In genomic region chr5:125449306-125449705, GRCm38 (mm10) we compare ENCODE assay signal across 28 mouse cellular contexts. TPM values are rescaled to one million over a fixed set of nuclear protein-coding genes. Genes with fewer than 3 reads are reported as not detected.
A peak's percentile ranks its signal among the peaks of the same experiment; 100 is the strongest.
DNase-seq lines count a peak whose midpoint lies in the region; ATAC-seq and TF ChIP-seq lines count a peak whose summit lies in the region.
"Had no signal": no experiment of that assay in that cellular context is flagged by ENCODE, and none has a peak within 500 bp of the region (broad histone marks: within the 10 kb centered on the region; RNA-seq: fewer than 3 reads in every experiment).

No protein-coding gene starts in this region.

- H3K4me3 ChIP-seq in megakaryocyte, embryonic 14.5 days (replicated peaks): peak overlapping the region; percentile 30
- no peak overlapping the region for H3K4me3 ChIP-seq in MEL (ENCODE audit: control insufficient read depth in 1 of 2, insufficient read depth in 1 of 2, low read depth in 2 of 2, low read length in 2 of 2)
- no peak overlapping the region for H3K4me3 ChIP-seq in forebrain, embryonic 14.5 days (ENCODE audit: low read depth, low read length)
- H3K4me3 ChIP-seq in liver, postnatal 0 days (ENCODE audit: low read depth, low read length): no peak overlapping the region
- H3K4me3 ChIP-seq: embryonic facial prominence, embryonic 12.5 days; forebrain, embryonic 12.5 days; kidney, embryonic 15.5 days; liver, embryonic 13.5 days; midbrain, embryonic 10.5 days; midbrain, embryonic 15.5 days had no signal

- no peak for TF ChIP-seq RAD21 in MEL (IDR thresholded peaks at IDR 0.05; ENCODE audit: low read depth, low read length)

- H3K4me1 ChIP-seq in megakaryocyte, embryonic 14.5 days: peaks cover 80% of the 10 kb centered on the region
- H3K4me1 ChIP-seq in MEL (ENCODE audit: control insufficient read depth in 1 of 2, insufficient read depth in 2 of 2, low read length in 2 of 2): peaks cover 7 to 14% of the 10 kb centered on the region in 2 experiments
- no peaks in the 10 kb centered on the region for H3K4me1 ChIP-seq in forebrain, embryonic 14.5 days (ENCODE audit: control insufficient read depth, insufficient read depth, low read length)
- H3K4me1 ChIP-seq in liver, postnatal 0 days (ENCODE audit: insufficient read depth): peaks cover 21% of the 10 kb centered on the region
- H3K4me1 ChIP-seq: embryonic facial prominence, embryonic 12.5 days; midbrain, embryonic 10.5 days had no signal

- no peak for ATAC-seq in megakaryocyte, adult 5-6 weeks (ENCODE audit: poor library complexity, severe bottlenecking)
- ATAC-seq in forebrain, embryonic 14.5 days: no peak
- no peak for ATAC-seq in liver, postnatal 0 days
- ATAC-seq: activated CD4-positive, CD25-positive, alpha-beta regulatory T cell, adult 4 months; hindbrain, embryonic 16.5 days; midbrain, embryonic 15.5 days had no signal

- no peak overlapping the region for H3K27ac ChIP-seq in MEL (ENCODE audit: control insufficient read depth, low read depth, low read length)
- H3K27ac ChIP-seq in forebrain, embryonic 14.5 days (ENCODE audit: low read depth, low read length): no peak overlapping the region
- H3K27ac ChIP-seq in liver, postnatal 0 days (ENCODE audit: low read depth): no peak overlapping the region
- H3K27ac ChIP-seq: embryonic facial prominence, embryonic 12.5 days; forebrain, embryonic 12.5 days; kidney, embryonic 15.5 days; liver, embryonic 13.5 days; macrophage; midbrain, embryonic 10.5 days; midbrain, embryonic 15.5 days; stomach, postnatal 0 days had no signal

- peak; percentile 36 to 71 for DNase-seq in frontal cortex, adult 2 months (ENCODE audit: extremely low spot score in 1 of 2, low spot score in 1 of 2)
- no peak for DNase-seq in frontal cortex, postnatal 14 days (ENCODE audit: low spot score in 2 of 2)
- no peak for DNase-seq in MEL (ENCODE audit: low read depth, low spot score)
- DNase-seq in left cerebral cortex, postnatal 36 days (ENCODE audit: low spot score in 2 of 2): peak; percentile 26 to 57
- no peak for DNase-seq in forebrain, embryonic 14.5 days (ENCODE audit: low spot score)
- no peak for DNase-seq in liver, postnatal 0 days
- DNase-seq: adrenal gland, adult 8-10 months; cerebellum, adult 11 months; cerebellum, adult 9-11 months; embryo, embryonic 11 days; kidney, adult 18-20 months; kidney, postnatal 25 days; liver, embryonic 13.5 days; lung, adult 2 months; lung, postnatal 10 days; thymus, adult 2 months; thymus, postnatal 36 days had no signal

- H3K27me3 ChIP-seq in megakaryocyte, embryonic 14.5 days (replicated peaks): no peaks in the 10 kb centered on the region
- H3K27me3 ChIP-seq in MEL (ENCODE audit: control insufficient read depth in 1 of 2, insufficient read depth in 2 of 2, low read length in 2 of 2): no peaks in the 10 kb centered on the region
- H3K27me3 ChIP-seq in forebrain, embryonic 14.5 days (replicated peaks; ENCODE audit: control insufficient read depth, insufficient read depth, low read length): no peaks in the 10 kb centered on the region
- no peaks in the 10 kb centered on the region for H3K27me3 ChIP-seq in liver, postnatal 0 days (ENCODE audit: insufficient read depth, low read length)
- H3K27me3 ChIP-seq: embryonic facial prominence, embryonic 12.5 days; forebrain, embryonic 12.5 days; kidney, embryonic 15.5 days; liver, embryonic 13.5 days; midbrain, embryonic 15.5 days had no signal

- intact Hi-C loops in left cerebral cortex, postnatal 36 days (cut with DNase I): no loop called here

- no peak overlapping the region for H3K9ac ChIP-seq in MEL (ENCODE audit: control insufficient read depth, low read depth, low read length, poor library complexity, severe bottlenecking)
- H3K9ac ChIP-seq in forebrain, embryonic 14.5 days (ENCODE audit: low read length): no peak overlapping the region
- no peak overlapping the region for H3K9ac ChIP-seq in liver, postnatal 0 days (replicated peaks)
- H3K9ac ChIP-seq: embryonic facial prominence, embryonic 12.5 days; forebrain, embryonic 12.5 days; kidney, embryonic 15.5 days; liver, embryonic 13.5 days; midbrain, embryonic 15.5 days had no signal

- H3K79me2 ChIP-seq in MEL (ENCODE audit: control insufficient read depth, insufficient read depth, low read length, poor library complexity): peaks cover 71% of the 10 kb centered on the region

- TF ChIP-seq POLR2A in MEL (IDR thresholded peaks at IDR 0.05; ENCODE audit: control insufficient read depth in 1 of 2, insufficient read depth in 1 of 2, low read depth in 1 of 2, low read length in 2 of 2, poor library complexity in 1 of 2): no peak

- peaks cover 43% of the 10 kb centered on the region for H3K36me3 ChIP-seq in megakaryocyte, embryonic 14.5 days (replicated peaks; ENCODE audit: low read length)
- peaks cover 15 to 17% of the 10 kb centered on the region in 2 experiments for H3K36me3 ChIP-seq in MEL (ENCODE audit: control insufficient read depth in 1 of 2, insufficient read depth in 2 of 2, low read length in 2 of 2)
- peaks cover 23% of the 10 kb centered on the region for H3K36me3 ChIP-seq in forebrain, embryonic 14.5 days (ENCODE audit: control insufficient read depth, insufficient read depth, low read length)
- H3K36me3 ChIP-seq in liver, postnatal 0 days (replicated peaks; ENCODE audit: insufficient read depth, low read length): peaks cover 2% of the 10 kb centered on the region; the same call in 1 of the 2 replicates
- H3K36me3 ChIP-seq: midbrain, embryonic 15.5 days had no signal

- no peaks in the 10 kb centered on the region for H3K9me3 ChIP-seq in megakaryocyte, embryonic 14.5 days
- no peaks in the 10 kb centered on the region for H3K9me3 ChIP-seq in MEL (replicated peaks; ENCODE audit: insufficient read depth, low read length)
- no peaks in the 10 kb centered on the region for H3K9me3 ChIP-seq in forebrain, embryonic 14.5 days (replicated peaks; ENCODE audit: control insufficient read depth, low read length)
- no peaks in the 10 kb centered on the region for H3K9me3 ChIP-seq in liver, postnatal 0 days (ENCODE audit: low read length)
- H3K9me3 ChIP-seq: embryonic facial prominence, embryonic 12.5 days; forebrain, embryonic 12.5 days; kidney, embryonic 15.5 days; liver, embryonic 13.5 days; midbrain, embryonic 10.5 days; midbrain, embryonic 15.5 days had no signal

- no peak for TF ChIP-seq EP300 in MEL (IDR thresholded peaks at IDR 0.05; ENCODE audit: low read depth in 1 of 2, low read length in 2 of 2)
- no peak for TF ChIP-seq EP300 in liver, postnatal 0 days (IDR thresholded peaks at IDR 0.05; ENCODE audit: low read depth)

- no peak overlapping the region for H3K4me2 ChIP-seq in forebrain, embryonic 14.5 days (ENCODE audit: low read length)
- no peak overlapping the region for H3K4me2 ChIP-seq in liver, postnatal 0 days (ENCODE audit: low read depth, low read length)
- H3K4me2 ChIP-seq: embryonic facial prominence, embryonic 12.5 days; forebrain, embryonic 12.5 days; kidney, embryonic 15.5 days; liver, embryonic 13.5 days; midbrain, embryonic 15.5 days had no signal

- no peak for TF ChIP-seq CTCF in MEL (IDR thresholded peaks at IDR 0.05 in 2 of 3, conservative IDR thresholded peaks at IDR 0.05 in 1 of 3; ENCODE audit: control insufficient read depth in 1 of 3, insufficient read depth in 1 of 3, low read depth in 2 of 3, low read length in 3 of 3, poor library complexity in 1 of 3, severe bottlenecking in 1 of 3)
- TF ChIP-seq CTCF in liver, postnatal 0 days (IDR thresholded peaks at IDR 0.05; ENCODE audit: low read depth): no peak

- WGBS in forebrain, embryonic 14.5 days: 86% methylated on average over 5 of the region's 5 CpGs
- 67% methylated on average over 5 of the region's 5 CpGs for WGBS in liver, postnatal 0 days (ENCODE audit: insufficient replicate concordance)

RNA-seq across cellular contexts. Expression of gene Bri3bp, which starts 7.9 kb away (rescaled TPM):
- 31.6 and 34.1 TPM in 2 replicates for polyA plus RNA-seq in frontal cortex, adult 2 months (2012; rRNA removed)
- 36.3 and 36.5 TPM in 2 replicates for polyA plus RNA-seq in megakaryocyte, embryonic 14.5 days (2012; ENCODE audit: insufficient read depth, low replicate concordance)
- total RNA-seq in megakaryocyte, adult 5-6 weeks (2015): 46.8 and 49.2 TPM in 2 replicates
- total RNA-seq in megakaryocyte, adult 5-6 weeks (2017): 19.7 and 26.3 TPM in 2 replicates
- 87.6 and 88.6 TPM in 2 replicates for total RNA-seq in MEL (2012; rRNA removed)
- polyA plus RNA-seq in MEL (2012; ENCODE audit: insufficient read depth in 1 of 2, insufficient read length in 2 of 2, low read depth in 1 of 2, low replicate concordance in 2 of 2, missing spikeins in 1 of 2): 100 to 1,000 TPM in 1 of 2 experiments, 10 to 100 TPM in 1; 73.7 to 264 TPM
- total RNA-seq in left cerebral cortex, postnatal 36 days (2021): 100 to 1,000 TPM in 1 of 2 experiments, 10 to 100 TPM in 1; 91.6 to 102 TPM
- 26.0 and 29.1 TPM in 2 replicates for polyA plus RNA-seq in forebrain, embryonic 14.5 days (2014; fragmentation: Nextera tagmentation; extraction: Ambion mirVana)
- 20.2 and 20.9 TPM in 2 replicates for polyA plus RNA-seq in liver, postnatal 0 days (2015; fragmentation: Nextera tagmentation; extraction: Ambion mirVana)

RNA-seq across cellular contexts. Expression of gene Dhx37, which starts 15.4 kb away (rescaled TPM):
- 12.4 and 17.2 TPM in 2 replicates for polyA plus RNA-seq in frontal cortex, adult 2 months (2012; rRNA removed)
- polyA plus RNA-seq in megakaryocyte, embryonic 14.5 days (2012; ENCODE audit: insufficient read depth, low replicate concordance): 14.4 and 23.5 TPM in 2 replicates
- 6.6 and 13.9 TPM in 2 replicates for total RNA-seq in megakaryocyte, adult 5-6 weeks (2015)
- total RNA-seq in megakaryocyte, adult 5-6 weeks (2017): 15.7 and 29.0 TPM in 2 replicates
- 26.0 and 27.4 TPM in 2 replicates for total RNA-seq in MEL (2012; rRNA removed)
- polyA plus RNA-seq in MEL (2012; ENCODE audit: insufficient read depth in 1 of 2, insufficient read length in 2 of 2, low read depth in 1 of 2, low replicate concordance in 2 of 2, missing spikeins in 1 of 2): 100 to 1,000 TPM in 1 of 2 experiments, 10 to 100 TPM in 1; 55.3 to 549 TPM
- 10 to 100 TPM; 11.2 to 11.7 TPM for total RNA-seq in left cerebral cortex, postnatal 36 days (2021)
- 4.7 and 7.0 TPM in 2 replicates for polyA plus RNA-seq in forebrain, embryonic 14.5 days (2014; fragmentation: Nextera tagmentation; extraction: Ambion mirVana)
- 3.3 and 3.4 TPM in 2 replicates for polyA plus RNA-seq in liver, postnatal 0 days (2015; fragmentation: Nextera tagmentation; extraction: Ambion mirVana)

RNA-seq across cellular contexts. Expression of gene Aacs, which starts 26.3 kb away (rescaled TPM):
- polyA plus RNA-seq in frontal cortex, adult 2 months (2012; rRNA removed): 40.3 and 43.4 TPM in 2 replicates
- polyA plus RNA-seq in megakaryocyte, embryonic 14.5 days (2012; ENCODE audit: insufficient read depth, low replicate concordance): 55.1 and 59.7 TPM in 2 replicates
- total RNA-seq in megakaryocyte, adult 5-6 weeks (2015): 6.5 and 6.7 TPM in 2 replicates
- 17.0 and 19.7 TPM in 2 replicates for total RNA-seq in megakaryocyte, adult 5-6 weeks (2017)
- 32.8 and 34.9 TPM in 2 replicates for total RNA-seq in MEL (2012; rRNA removed)
- polyA plus RNA-seq in MEL (2012; ENCODE audit: insufficient read depth in 1 of 2, insufficient read length in 2 of 2, low read depth in 1 of 2, low replicate concordance in 2 of 2, missing spikeins in 1 of 2): 10 to 100 TPM in 1 of 2 experiments, not detected in 1; 79.5 TPM
- 10 to 100 TPM; 41.0 to 51.2 TPM for total RNA-seq in left cerebral cortex, postnatal 36 days (2021)
- 51.8 and 71.1 TPM in 2 replicates for polyA plus RNA-seq in forebrain, embryonic 14.5 days (2014; fragmentation: Nextera tagmentation; extraction: Ambion mirVana)
- 3.8 and 4.6 TPM in 2 replicates for polyA plus RNA-seq in liver, postnatal 0 days (2015; fragmentation: Nextera tagmentation; extraction: Ambion mirVana)

RNA-seq across cellular contexts. Expression of gene Ubc, which starts 59.3 kb away (rescaled TPM):
- polyA plus RNA-seq in frontal cortex, adult 2 months (2012; rRNA removed): 699 and 744 TPM in 2 replicates
- polyA plus RNA-seq in megakaryocyte, embryonic 14.5 days (2012; ENCODE audit: insufficient read depth, low replicate concordance): 71.3 and 127 TPM in 2 replicates
- 260 and 265 TPM in 2 replicates for total RNA-seq in megakaryocyte, adult 5-6 weeks (2015)
- 355 and 414 TPM in 2 replicates for total RNA-seq in megakaryocyte, adult 5-6 weeks (2017)
- total RNA-seq in MEL (2012; rRNA removed): 511 and 526 TPM in 2 replicates
- 1,000 to 10,000 TPM in 1 of 2 experiments, 100 to 1,000 TPM in 1; 113 to 1,075 TPM for polyA plus RNA-seq in MEL (2012; ENCODE audit: insufficient read depth in 1 of 2, insufficient read length in 2 of 2, low read depth in 1 of 2, low replicate concordance in 2 of 2, missing spikeins in 1 of 2)
- total RNA-seq in left cerebral cortex, postnatal 36 days (2021): 100 to 1,000 TPM; 817 to 877 TPM
- 981 and 1,199 TPM in 2 replicates for polyA plus RNA-seq in forebrain, embryonic 14.5 days (2014; fragmentation: Nextera tagmentation; extraction: Ambion mirVana)
- 369 and 531 TPM in 2 replicates for polyA plus RNA-seq in liver, postnatal 0 days (2015; fragmentation: Nextera tagmentation; extraction: Ambion mirVana)

Comparison
In these comparisons a context has a peak if more than half of its experiments do, and no peak if none do; other contexts are left out.
1. DNase-seq: peak in frontal cortex, adult 2 months (2 of 2) and left cerebral cortex, postnatal 36 days (2 of 2); none in frontal cortex, postnatal 14 days (0 of 2), MEL (single experiment), forebrain, embryonic 14.5 days (single experiment) and liver, postnatal 0 days (single experiment).